Mouse (Mus musculus) intestine, postnatal 0 days (tissue): Measurements from ENCODE around the gene Smyd1. TPM values are rescaled to one million over a fixed set of nuclear protein-coding genes. Genes with fewer than 3 reads are reported as not detected.

ENCODE experiments used
- ATAC-seq: fragments of 200-750 bp; cut with Nextera tagmentation; 2 replicates; pipeline ENCODE4 v1.8.0; 2017; ENCODE audit warnings: mild to moderate bottlenecking, moderate TSS enrichment, moderate library complexity
- H3K27ac ChIP-seq: fragments of 300-500 bp; sonication (generic); 2 replicates; pipeline ENCODE4 v1.5.1; 2014; ENCODE audit warnings: mild to moderate bottlenecking, low read depth, low read length, moderate library complexity
- H3K27me3 ChIP-seq: fragments of 300-500 bp; sonication (generic); replicated peaks from 2 replicates; pipeline ENCODE4 v1.6.1; 2014; ENCODE audit warnings: low read length, mixed read lengths; ENCODE audit not compliant: control insufficient read depth, insufficient read depth
- H3K36me3 ChIP-seq: fragments of 300-500 bp; sonication (generic); 2 replicates; pipeline ENCODE4 v1.6.1; 2014; ENCODE audit warnings: mild to moderate bottlenecking, moderate library complexity; ENCODE audit not compliant: control insufficient read depth, insufficient read depth
- H3K4me1 ChIP-seq: fragments of 300-500 bp; sonication (generic); replicated peaks from 2 replicates; pipeline ENCODE4 v1.6.1; 2014; ENCODE audit warnings: antibody characterized with exemption, low read length, mixed read lengths; ENCODE audit not compliant: control insufficient read depth, insufficient read depth
- H3K4me2 ChIP-seq: fragments of 300-500 bp; sonication (generic); replicated peaks from 2 replicates; pipeline ENCODE4 v1.6.1; 2014; ENCODE audit warnings: low read depth, mild to moderate bottlenecking, moderate library complexity
- H3K4me3 ChIP-seq: fragments of 300-500 bp; sonication (generic); 2 replicates; pipeline ENCODE4 v1.5.1; 2014; ENCODE audit warnings: low read depth, low read length
- H3K9ac ChIP-seq: fragments of 300-500 bp; sonication (generic); 2 replicates; pipeline ENCODE4 v1.6.1; 2014; ENCODE audit warnings: mild to moderate bottlenecking, low read depth, low read length
- H3K9me3 ChIP-seq: fragments of 300-500 bp; sonication (generic); 2 replicates; pipeline ENCODE4 v1.6.1; 2016; ENCODE audit warnings: mixed run types; ENCODE audit not compliant: control insufficient read depth
- CTCF ChIP-seq: sonication (generic); IDR thresholded peaks from 2 replicates; pipeline ENCODE4 v1.5.1; 2016; ENCODE audit warnings: low read depth, mild to moderate bottlenecking, control low read depth, antibody characterized with exemption, moderate library complexity
- WGBS: fragments of 180-500 bp; shearing (Covaris S2); extraction: QIAGEN DNeasy Blood & Tissue Kit; methylation state at CpG from one replicate; pipeline ENCODE4 v1.1.7; 2014; 5-methylcytosine and 5-hydroxymethylcytosine counted together
- polyA plus RNA-seq: library from polyadenylated mRNA; unstranded; fragments of >200 nt; fragmentation: Nextera tagmentation; extraction: Ambion mirVana; gene quantifications from 2 replicates; pipeline ENCODE4 v1.2.1, GENCODE M21; 2015

Smyd1 gene
- polyA plus RNA-seq, 1 experiment from 2014 or later = 0.13 TPM

DNA sequence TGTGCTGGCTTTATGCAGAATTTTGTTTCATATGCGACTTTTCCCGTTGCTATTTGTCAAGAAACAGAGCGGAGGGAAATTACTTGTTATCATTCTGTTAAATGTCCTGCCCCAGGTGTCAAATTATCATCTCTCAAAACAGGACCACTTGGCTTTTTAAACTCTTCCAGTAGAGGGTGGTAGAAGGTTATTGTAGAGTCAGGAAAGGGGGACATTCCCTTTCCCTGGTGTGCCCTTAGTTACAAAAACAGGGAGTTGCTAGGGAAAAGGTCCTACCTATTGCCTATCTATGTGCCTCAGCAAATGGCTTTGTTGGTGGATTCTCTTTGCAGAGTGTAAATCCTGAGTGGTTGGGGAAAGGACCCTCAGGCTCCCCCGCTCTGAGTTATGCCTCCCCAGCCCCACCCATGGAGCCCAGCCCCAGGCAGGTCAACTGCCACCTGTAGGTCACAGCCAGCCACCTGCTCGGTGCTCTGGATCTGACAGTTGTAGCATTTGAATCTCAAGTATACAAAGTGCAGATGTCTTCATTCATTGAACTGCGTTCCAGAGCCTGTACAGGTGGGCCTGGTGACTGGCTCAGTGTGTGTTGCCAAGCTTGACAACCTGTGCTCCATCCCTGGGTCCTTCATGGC lies 19.8 kb downstream of the Smyd1 start:
- no peak overlapping the region for H3K4me3 ChIP-seq
- H3K27ac ChIP-seq = no peak overlapping the region
- H3K9me3 ChIP-seq = no peaks in the 10 kb centered on the region
- no peak overlapping the region for H3K9ac ChIP-seq
- H3K4me1 ChIP-seq = no peaks in the 10 kb centered on the region
- WGBS = 56% methylated on average over 6 of the region's 6 CpGs
- no peak for ATAC-seq
- peak; percentile 58 for TF ChIP-seq CTCF
- H3K4me2 ChIP-seq = no peak overlapping the region
- no peaks in the 10 kb centered on the region for H3K36me3 ChIP-seq
- H3K27me3 ChIP-seq = no peaks in the 10 kb centered on the region

DNA sequence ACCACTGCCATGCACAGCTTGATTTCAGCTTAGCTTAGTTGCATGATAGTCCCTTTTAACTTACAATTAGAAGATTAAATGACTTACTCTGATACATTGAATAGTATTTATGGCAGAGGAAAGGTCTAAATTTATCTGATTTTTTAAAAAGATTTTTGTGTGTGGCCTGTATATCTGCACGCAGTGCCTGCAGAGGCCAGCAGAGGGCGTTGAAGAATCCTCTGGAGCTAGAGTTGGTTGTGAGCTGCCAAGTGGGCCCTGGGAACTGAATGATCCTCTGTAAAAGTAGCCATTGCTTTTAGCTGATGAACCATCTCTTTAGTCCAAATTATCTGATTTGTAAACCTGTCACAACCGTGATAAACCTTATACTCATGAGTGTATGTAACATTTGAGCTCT lies 23.3 kb downstream of the Smyd1 start:
- H3K4me2 ChIP-seq = no peak overlapping the region
- H3K9ac ChIP-seq = no peak overlapping the region
- H3K27me3 ChIP-seq = no peaks in the 10 kb centered on the region
- 53% methylated on average over 3 of the region's 3 CpGs for WGBS
- H3K9me3 ChIP-seq = no peaks in the 10 kb centered on the region
- no peaks in the 10 kb centered on the region for H3K4me1 ChIP-seq
- ATAC-seq = no peak
- H3K4me3 ChIP-seq = no peak overlapping the region
- H3K36me3 ChIP-seq = no peaks in the 10 kb centered on the region
- peak; percentile 66 for TF ChIP-seq CTCF
- no peak overlapping the region for H3K27ac ChIP-seq

DNA sequence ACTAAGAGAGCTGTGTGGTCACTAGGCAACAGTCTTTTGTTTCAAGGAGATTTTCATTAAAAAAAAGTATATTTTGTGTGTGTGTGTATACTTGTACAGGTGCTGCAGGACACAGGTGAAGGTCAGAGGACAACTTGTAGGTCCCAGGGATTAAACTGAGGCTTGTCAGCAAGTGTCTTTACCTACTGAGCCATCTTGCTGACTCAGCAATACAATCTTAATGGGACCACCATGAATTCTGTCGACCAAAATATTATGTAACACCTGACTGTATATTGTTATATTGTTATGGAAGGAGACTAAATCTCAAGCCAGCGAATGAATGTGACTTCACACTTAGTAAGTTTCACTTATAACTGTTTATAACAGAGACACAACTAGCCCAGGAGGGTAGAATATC lies 24.0 kb downstream of the Smyd1 start:
- ATAC-seq = no peak
- H3K36me3 ChIP-seq = no peaks in the 10 kb centered on the region
- H3K27ac ChIP-seq = no peak overlapping the region
- no peaks in the 10 kb centered on the region for H3K4me1 ChIP-seq
- no peak for TF ChIP-seq CTCF
- no peak overlapping the region for H3K4me2 ChIP-seq
- no peak overlapping the region for H3K4me3 ChIP-seq
- no peaks in the 10 kb centered on the region for H3K9me3 ChIP-seq
- H3K27me3 ChIP-seq = no peaks in the 10 kb centered on the region
- 72% methylated on average over 2 of the region's 2 CpGs for WGBS
- no peak overlapping the region for H3K9ac ChIP-seq

DNA sequence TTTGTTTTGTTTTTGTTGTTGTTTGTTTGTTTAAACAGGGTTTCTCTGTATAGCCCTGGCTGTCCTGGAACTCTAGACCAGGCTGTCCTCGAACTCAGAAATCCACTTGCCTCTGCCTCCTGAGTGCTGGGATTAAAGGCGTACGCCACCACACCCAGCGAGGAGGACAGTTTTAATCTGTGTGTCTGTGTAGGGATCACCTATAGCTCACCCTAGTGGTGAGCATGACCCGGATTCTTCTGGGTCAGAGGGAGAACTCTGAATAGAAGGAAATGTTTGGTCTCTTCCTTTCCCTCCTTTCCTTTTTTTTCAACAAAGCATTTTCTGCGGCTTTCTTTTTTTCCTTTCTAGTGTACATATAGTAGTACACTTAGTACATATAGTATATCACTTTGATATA lies 26.7 kb downstream of the Smyd1 start:
- H3K36me3 ChIP-seq = no peaks in the 10 kb centered on the region
- 75% methylated on average over 6 of the region's 6 CpGs for WGBS
- no peaks in the 10 kb centered on the region for H3K9me3 ChIP-seq
- no peak overlapping the region for H3K9ac ChIP-seq
- no peak overlapping the region for H3K27ac ChIP-seq
- no peaks in the 10 kb centered on the region for H3K27me3 ChIP-seq
- H3K4me2 ChIP-seq = no peak overlapping the region
- peak; percentile 44 for TF ChIP-seq CTCF
- no peak overlapping the region for H3K4me3 ChIP-seq
- no peak for ATAC-seq
- H3K4me1 ChIP-seq = no peaks in the 10 kb centered on the region

DNA sequence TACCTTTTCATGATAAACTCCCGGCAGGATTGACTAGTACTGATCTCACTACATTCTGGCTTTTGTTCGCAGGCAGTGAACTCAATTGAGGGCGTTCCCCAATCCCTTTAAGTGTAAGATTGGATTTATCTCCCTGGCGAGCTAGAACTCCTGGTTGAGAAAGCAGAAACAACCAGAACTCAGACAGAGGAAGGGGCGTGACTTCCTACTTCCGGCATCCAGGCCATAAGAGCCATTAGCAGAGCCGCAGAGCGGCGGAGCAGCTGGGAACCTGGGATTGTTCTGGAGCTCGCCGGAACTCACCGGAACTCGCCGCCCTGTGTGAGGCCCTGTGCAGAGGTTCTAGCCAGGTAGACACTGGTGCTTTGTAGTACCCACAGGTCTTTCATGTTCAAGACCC lies 28.5 kb downstream of the Smyd1 start:
- H3K4me1 ChIP-seq = no peaks in the 10 kb centered on the region
- no peak for TF ChIP-seq CTCF
- H3K36me3 ChIP-seq = no peaks in the 10 kb centered on the region
- H3K9me3 ChIP-seq = 0 out of 2 replicates have a peak, but pooled peaks cover 2% of the 10 kb centered on the region
- no peak overlapping the region for H3K4me2 ChIP-seq
- ATAC-seq = no peak
- H3K9ac ChIP-seq = no peak overlapping the region
- 77% methylated on average over 14 of the region's 14 CpGs for WGBS
- H3K4me3 ChIP-seq = no peak overlapping the region
- H3K27ac ChIP-seq = no peak overlapping the region
- no peaks in the 10 kb centered on the region for H3K27me3 ChIP-seq

DNA sequence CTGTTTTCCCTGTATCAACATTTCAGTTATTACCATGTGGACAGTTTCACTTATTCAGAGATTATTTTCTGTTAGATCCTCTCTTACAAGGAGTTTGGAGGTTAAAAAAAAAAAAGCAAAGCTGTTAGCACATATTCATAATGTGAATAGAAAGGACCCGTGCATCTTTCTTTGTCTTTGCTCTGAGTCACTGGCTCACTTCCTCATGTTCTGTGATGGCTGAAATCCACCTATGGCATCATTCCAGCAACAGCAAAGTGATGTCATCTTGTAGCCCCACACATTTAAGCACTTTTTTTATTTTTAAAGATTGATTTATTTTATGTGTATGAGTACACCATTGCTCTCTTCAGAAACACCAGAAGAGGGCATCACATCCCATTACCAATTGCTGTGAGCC lies 42.6 kb downstream of the Smyd1 start:
- WGBS = 50% methylated on average over 1 of the region's 1 CpGs

More for the DNA sequence above, 42.6 kb downstream of the Smyd1 start:
- Histone ChIP-seq H3K4me1 (no peaks in the 10 kb centered on the region), H3K9me3 (no peaks in the 10 kb centered on the region), H3K4me2 (no peak overlapping the region), H3K9ac (no peak overlapping the region), H3K4me3 (no peak overlapping the region), H3K36me3 (peaks cover 10% of the 10 kb centered on the region), H3K27ac (no peak overlapping the region), H3K27me3 (no peaks in the 10 kb centered on the region)
- peak; percentile 20; the same call in 1 of the 2 replicates for TF ChIP-seq CTCF
- no peak for ATAC-seq
